Comparison of ENCODE assay signal across 8 mouse cellular contexts in the genomic region with DNA sequence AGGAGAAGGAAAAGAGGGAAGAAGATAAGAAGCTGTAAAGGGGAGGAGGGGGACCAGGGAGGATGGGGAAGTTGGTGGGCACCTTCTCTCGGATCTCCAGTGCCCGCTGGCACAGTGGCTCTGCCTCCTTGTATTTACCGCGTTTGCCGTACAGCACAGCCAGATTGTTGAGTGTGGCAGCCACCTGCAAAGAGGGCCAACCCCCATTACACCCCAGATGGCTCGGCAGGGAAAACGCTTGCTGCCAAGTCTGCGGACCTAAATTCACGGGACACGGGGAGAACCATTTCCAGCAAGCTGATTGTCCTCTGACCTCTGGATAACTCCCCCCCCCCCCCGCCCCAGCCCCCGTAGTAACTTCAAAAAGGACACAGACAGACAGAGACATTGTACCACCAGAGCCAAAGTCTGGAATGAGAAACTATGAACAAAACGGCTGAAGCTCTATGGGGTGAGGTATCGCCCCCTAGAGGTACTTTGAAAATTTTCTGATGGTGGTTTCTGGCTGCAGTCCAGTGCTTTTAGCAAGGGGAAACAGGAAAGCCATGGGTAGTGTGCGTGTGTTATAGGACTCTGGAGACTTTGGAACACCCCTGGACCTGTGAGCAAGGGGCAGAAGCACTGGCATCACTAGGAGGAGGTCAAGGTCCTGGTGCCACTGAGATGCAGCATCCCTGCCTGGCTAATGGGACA. TPM values are rescaled to one million over a fixed set of nuclear protein-coding genes. Genes with fewer than 3 reads are reported as not detected.
DNase-seq lines count a peak whose midpoint lies in the region; ATAC-seq and TF ChIP-seq lines count a peak whose summit lies in the region.

No protein-coding gene starts in this region.

- H3K27ac ChIP-seq in heart, embryonic 11.5 days (ENCODE audit: low read depth, low read length): no peak overlapping the region
- H3K27ac ChIP-seq in liver, embryonic 11.5 days (ENCODE audit: low read depth, low read length): no peak overlapping the region

- peak; percentile 75 for DNase-seq in CD4-positive, CD25-positive, alpha-beta regulatory T cell, adult 2 months (ENCODE audit: low read depth, low spot score)
- DNase-seq in Muller cell, postnatal 12 days (ENCODE audit: inconsistent ontology term): peak; percentile 75
- peak; percentile 88 for DNase-seq in embryo, embryonic 10.5 days (ENCODE audit: low spot score)
- DNase-seq in kidney, adult 9 months: peak; percentile 85
- DNase-seq in liver, embryonic 11.5 days (ENCODE audit: low spot score): no peak

- peaks cover 6% of the 10 kb centered on the region for H3K36me3 ChIP-seq in heart, embryonic 11.5 days (ENCODE audit: control insufficient read depth, insufficient read depth, low read length)
- H3K36me3 ChIP-seq in liver, embryonic 11.5 days (ENCODE audit: control insufficient read depth, insufficient read depth, low read length): no peaks in the 10 kb centered on the region; the same call in 1 of the 2 replicates
- peaks cover 7% of the 10 kb centered on the region for H3K36me3 ChIP-seq in myocyte (ENCODE audit: control insufficient read depth, insufficient read depth)

- peak overlapping the region; percentile 39; the same call in 1 of the 2 replicates for H3K4me2 ChIP-seq in heart, embryonic 11.5 days
- H3K4me2 ChIP-seq in liver, embryonic 11.5 days: peak overlapping the region; percentile 35
- H3K4me2 ChIP-seq in myocyte (ENCODE audit: low read depth): peak overlapping the region; percentile 3

- WGBS in heart, embryonic 11.5 days (ENCODE audit: insufficient replicate concordance): 21% methylated on average over 15 of the region's 15 CpGs
- 29% methylated on average over 15 of the region's 15 CpGs for WGBS in liver, embryonic 11.5 days

- 0 out of 2 replicates have a peak overlapping the region, but pooled peaks have one; percentile 8 for H3K9ac ChIP-seq in heart, embryonic 11.5 days (ENCODE audit: low read depth, low read length)
- no peak overlapping the region for H3K9ac ChIP-seq in liver, embryonic 11.5 days (ENCODE audit: low read depth, low read length)

- H3K4me3 ChIP-seq in heart, embryonic 11.5 days (ENCODE audit: low read depth, low read length): no peak overlapping the region
- H3K4me3 ChIP-seq in liver, embryonic 11.5 days (ENCODE audit: low read depth, low read length): no peak overlapping the region
- H3K4me3 ChIP-seq in myocyte: no peak overlapping the region

- no peaks in the 10 kb centered on the region; the same call in 1 of the 2 replicates for H3K4me1 ChIP-seq in heart, embryonic 11.5 days (ENCODE audit: control insufficient read depth, insufficient read depth, low read length)
- H3K4me1 ChIP-seq in liver, embryonic 11.5 days (replicated peaks; ENCODE audit: control insufficient read depth, insufficient read depth, low read length): no peaks in the 10 kb centered on the region

- H3K79me2 ChIP-seq in myocyte (ENCODE audit: control insufficient read depth, insufficient read depth): no peaks in the 10 kb centered on the region

- ATAC-seq in heart, embryonic 11.5 days (replicated peaks; ENCODE audit: insufficient number of reproducible peaks, low FRiP score, low TSS enrichment): no peak
- ATAC-seq in liver, embryonic 11.5 days (replicated peaks; ENCODE audit: low FRiP score): no peak
- ATAC-seq in erythroid progenitor cell, adult 5-6 weeks (replicated peaks; ENCODE audit: low FRiP score, poor library complexity, severe bottlenecking): no peak

- TF ChIP-seq POLR2A in myocyte (IDR thresholded peaks at IDR 0.05; ENCODE audit: insufficient read length, low read depth): no peak

- H3K9me3 ChIP-seq in heart, embryonic 11.5 days (replicated peaks; ENCODE audit: control insufficient read depth, low read length): no peaks in the 10 kb centered on the region
- H3K9me3 ChIP-seq in liver, embryonic 11.5 days (ENCODE audit: control insufficient read depth, low read length): no peaks in the 10 kb centered on the region

- no peak overlapping the region for H3ac ChIP-seq in myocyte (ENCODE audit: control insufficient read depth, insufficient read length)

- H3K27me3 ChIP-seq in heart, embryonic 11.5 days (ENCODE audit: control insufficient read depth, insufficient read depth, low read length): no peaks in the 10 kb centered on the region
- no peaks in the 10 kb centered on the region for H3K27me3 ChIP-seq in liver, embryonic 11.5 days (replicated peaks; ENCODE audit: control insufficient read depth, insufficient read depth, low read length)
- no peaks in the 10 kb centered on the region for H3K27me3 ChIP-seq in myocyte (ENCODE audit: control insufficient read depth, insufficient read depth, insufficient read length)

TF ChIP-seq in myocyte, 11 proteins besides CTCF, POLR2A, EP300 and RAD21:
- no peak for TF ChIP-seq E2F4 (IDR thresholded peaks at IDR 0.05; ENCODE audit: insufficient read depth)
- no peak for TF ChIP-seq MYOG (IDR thresholded peaks at IDR 0.05; ENCODE audit: control insufficient read depth in 1 of 3, insufficient read depth in 1 of 3, insufficient read length in 2 of 3, low read depth in 2 of 3)
- TF ChIP-seq TCF3 (IDR thresholded peaks at IDR 0.05; ENCODE audit: insufficient read length, low read depth): no peak
- no peak for TF ChIP-seq MAX (IDR thresholded peaks at IDR 0.05; ENCODE audit: low read depth)
- no peak for TF ChIP-seq MYOD1 (IDR thresholded peaks at IDR 0.05; ENCODE audit: control insufficient read depth in 1 of 3, insufficient read length in 2 of 3, low read depth in 2 of 3)
- TF ChIP-seq USF1 (IDR thresholded peaks at IDR 0.05; ENCODE audit: low read depth): no peak
- TF ChIP-seq POLR2AphosphoS2 (IDR thresholded peaks at IDR 0.05; ENCODE audit: insufficient read length, low read depth): no peak
- no peak for TF ChIP-seq TCF12 (IDR thresholded peaks at IDR 0.05; ENCODE audit: insufficient read depth, poor library complexity, severe bottlenecking)
- no peak for TF ChIP-seq CEBPB (IDR thresholded peaks at IDR 0.05; ENCODE audit: insufficient read depth, poor library complexity, severe bottlenecking)
- TF ChIP-seq SRF (IDR thresholded peaks at IDR 0.05; ENCODE audit: control insufficient read depth, insufficient read length, low read depth): no peak
- no peak for TF ChIP-seq REST (IDR thresholded peaks at IDR 0.05; ENCODE audit: insufficient read depth, insufficient read length)

RNA-seq across cellular contexts. Expression of a gene that starts 7.7 kb away (rescaled TPM):
- 18.8 and 22.8 TPM in 2 replicates for polyA plus RNA-seq in heart, embryonic 11.5 days (2014; fragmentation: Nextera tagmentation; extraction: Ambion mirVana)
- 24.5 and 24.7 TPM in 2 replicates for polyA plus RNA-seq in liver, embryonic 11.5 days (2014; fragmentation: Nextera tagmentation; extraction: Ambion mirVana)
- polyA plus RNA-seq in myocyte (2012; fragmentation: generic; extraction: Trizol): 15.6 TPM
- not detected in 2 replicates for total RNA-seq in erythroid progenitor cell, adult 5-6 weeks (2015; ENCODE audit: low replicate concordance)
- 0.30 TPM in 1 of 2 replicates, not detected in the other for total RNA-seq in erythroid progenitor cell, adult 5-6 weeks (2017; ENCODE audit: low replicate concordance)

RNA-seq across cellular contexts. Expression of a gene that starts 8.8 kb away (rescaled TPM):
- polyA plus RNA-seq in heart, embryonic 11.5 days (2014; fragmentation: Nextera tagmentation; extraction: Ambion mirVana): 16.5 and 18.0 TPM in 2 replicates
- polyA plus RNA-seq in liver, embryonic 11.5 days (2014; fragmentation: Nextera tagmentation; extraction: Ambion mirVana): 10.8 and 12.3 TPM in 2 replicates
- 19.2 TPM for polyA plus RNA-seq in myocyte (2012; fragmentation: generic; extraction: Trizol)
- total RNA-seq in erythroid progenitor cell, adult 5-6 weeks (2015; ENCODE audit: low replicate concordance): 1.3 and 2.9 TPM in 2 replicates
- 4.5 and 5.5 TPM in 2 replicates for total RNA-seq in erythroid progenitor cell, adult 5-6 weeks (2017; ENCODE audit: low replicate concordance)

RNA-seq across cellular contexts. Expression of a gene that starts 9.1 kb away (rescaled TPM):
- 110 and 119 TPM in 2 replicates for polyA plus RNA-seq in heart, embryonic 11.5 days (2014; fragmentation: Nextera tagmentation; extraction: Ambion mirVana)
- polyA plus RNA-seq in liver, embryonic 11.5 days (2014; fragmentation: Nextera tagmentation; extraction: Ambion mirVana): 151 and 165 TPM in 2 replicates
- polyA plus RNA-seq in myocyte (2012; fragmentation: generic; extraction: Trizol): 248 TPM
- 5.8 and 10.9 TPM in 2 replicates for total RNA-seq in erythroid progenitor cell, adult 5-6 weeks (2015; ENCODE audit: low replicate concordance)
- 12.5 and 13.3 TPM in 2 replicates for total RNA-seq in erythroid progenitor cell, adult 5-6 weeks (2017; ENCODE audit: low replicate concordance)

RNA-seq across cellular contexts. Expression of a gene that starts 13.2 kb away (rescaled TPM):
- polyA plus RNA-seq in heart, embryonic 11.5 days (2014; fragmentation: Nextera tagmentation; extraction: Ambion mirVana): 33.6 and 36.2 TPM in 2 replicates
- polyA plus RNA-seq in liver, embryonic 11.5 days (2014; fragmentation: Nextera tagmentation; extraction: Ambion mirVana): 24.1 and 28.2 TPM in 2 replicates
- 44.4 TPM for polyA plus RNA-seq in myocyte (2012; fragmentation: generic; extraction: Trizol)
- total RNA-seq in erythroid progenitor cell, adult 5-6 weeks (2015; ENCODE audit: low replicate concordance): 1.7 TPM in 1 of 2 replicates, not detected in the other
- 0.30 and 0.39 TPM in 2 replicates for total RNA-seq in erythroid progenitor cell, adult 5-6 weeks (2017; ENCODE audit: low replicate concordance)

RNA-seq across cellular contexts. Expression of a gene that starts 37.2 kb away (rescaled TPM):
- 37.0 and 40.8 TPM in 2 replicates for polyA plus RNA-seq in heart, embryonic 11.5 days (2014; fragmentation: Nextera tagmentation; extraction: Ambion mirVana)
- polyA plus RNA-seq in liver, embryonic 11.5 days (2014; fragmentation: Nextera tagmentation; extraction: Ambion mirVana): 52.0 and 56.5 TPM in 2 replicates
- 45.8 TPM for polyA plus RNA-seq in myocyte (2012; fragmentation: generic; extraction: Trizol)
- 2.5 TPM in 1 of 2 replicates, not detected in the other for total RNA-seq in erythroid progenitor cell, adult 5-6 weeks (2015; ENCODE audit: low replicate concordance)
- 8.6 and 23.7 TPM in 2 replicates for total RNA-seq in erythroid progenitor cell, adult 5-6 weeks (2017; ENCODE audit: low replicate concordance)
